Mouse (Mus musculus) embryo, embryonic 10 days (tissue): ENCODE results near the gene Chit1.

Experiments used
- DNase-seq: peaks from one replicate; pipeline ENCODE4 v3.0.0-alpha.2; 2015; ENCODE audit warnings: low spot score

Gene Chit1

DNA sequence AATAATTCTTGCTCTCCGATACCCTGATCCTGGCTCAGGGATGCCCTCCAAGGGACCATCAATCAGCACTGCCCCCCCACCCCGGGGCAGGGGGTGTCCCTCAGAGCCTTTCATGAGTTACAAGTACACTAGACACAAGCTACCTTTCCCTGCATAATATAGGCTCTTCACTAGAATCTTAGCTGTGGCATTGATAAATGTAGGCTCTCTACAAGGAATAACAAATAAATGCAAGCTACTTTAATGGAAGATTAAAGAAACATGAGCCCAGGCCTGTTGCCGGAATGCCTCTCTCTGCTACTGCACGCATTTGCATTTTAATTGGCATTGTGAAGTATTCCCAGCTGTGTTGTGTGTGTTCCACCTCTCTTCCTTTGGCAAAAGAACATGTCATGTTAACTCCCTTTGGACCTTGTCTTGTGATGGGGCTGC is 31.3 kb downstream of the Chit1 start:
- DNase-seq, result no peak

DNA sequence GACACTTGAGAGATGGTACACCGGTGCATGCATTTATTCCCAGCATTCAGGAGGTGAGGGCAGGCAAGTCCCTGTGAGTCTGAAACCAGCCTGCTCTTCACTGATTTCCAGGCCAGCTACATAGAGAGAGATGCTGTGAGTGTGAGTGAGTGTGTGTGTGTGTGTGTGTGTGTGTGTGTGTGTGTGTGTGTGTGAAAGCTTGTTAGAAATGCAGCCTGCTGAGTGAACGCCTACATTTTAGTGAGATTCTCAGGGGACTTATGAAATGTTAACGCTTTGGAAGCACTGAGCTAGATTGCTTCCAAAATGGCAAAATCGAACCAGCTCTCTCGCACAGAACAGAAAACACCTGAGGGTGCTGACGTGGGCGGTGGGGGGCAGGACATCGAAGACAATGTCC is 35.0 kb downstream of the Chit1 start:
- no peak for DNase-seq

DNA sequence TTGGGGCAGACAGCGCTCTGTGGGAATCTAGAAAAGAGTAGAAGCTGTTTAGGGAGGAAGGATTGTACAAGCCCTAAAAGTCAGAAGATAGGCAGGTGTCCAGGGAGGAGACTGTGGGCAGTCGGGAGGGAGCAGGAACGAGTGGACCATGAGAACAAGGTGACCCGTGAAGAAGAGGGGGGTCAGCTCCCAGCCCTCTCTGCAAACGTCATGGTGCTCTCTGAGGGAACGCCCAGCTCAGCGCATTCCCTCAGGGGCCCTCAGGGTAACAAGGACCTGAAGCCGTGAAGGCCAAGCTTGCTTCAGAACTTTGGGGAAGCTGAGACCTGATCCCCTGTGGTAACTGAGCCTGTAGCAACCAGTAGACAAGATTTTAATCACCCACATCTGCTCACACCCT is 39.0 kb downstream of the Chit1 start:
- DNase-seq, result no peak

DNA sequence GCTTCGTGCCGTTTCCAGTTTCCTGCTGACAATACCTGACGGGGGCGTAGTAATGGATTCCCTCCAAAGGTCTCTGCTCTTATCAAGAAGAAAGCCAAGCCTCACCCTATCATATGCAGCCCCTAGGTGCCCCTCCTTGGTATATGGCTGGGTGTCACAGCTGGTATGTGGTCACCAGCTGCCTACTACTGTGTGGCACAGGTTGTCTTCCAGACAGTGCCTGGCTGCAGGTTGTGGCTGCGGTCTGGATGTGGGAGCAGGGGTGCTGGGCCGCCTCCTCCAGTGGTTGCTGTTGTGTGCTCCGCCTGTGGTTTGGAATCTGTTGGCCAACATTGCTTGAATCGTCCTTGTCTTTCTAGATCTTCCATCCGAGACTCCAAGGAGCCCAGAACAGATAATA is 39.7 kb downstream of the Chit1 start:
- DNase-seq, result no peak

DNA sequence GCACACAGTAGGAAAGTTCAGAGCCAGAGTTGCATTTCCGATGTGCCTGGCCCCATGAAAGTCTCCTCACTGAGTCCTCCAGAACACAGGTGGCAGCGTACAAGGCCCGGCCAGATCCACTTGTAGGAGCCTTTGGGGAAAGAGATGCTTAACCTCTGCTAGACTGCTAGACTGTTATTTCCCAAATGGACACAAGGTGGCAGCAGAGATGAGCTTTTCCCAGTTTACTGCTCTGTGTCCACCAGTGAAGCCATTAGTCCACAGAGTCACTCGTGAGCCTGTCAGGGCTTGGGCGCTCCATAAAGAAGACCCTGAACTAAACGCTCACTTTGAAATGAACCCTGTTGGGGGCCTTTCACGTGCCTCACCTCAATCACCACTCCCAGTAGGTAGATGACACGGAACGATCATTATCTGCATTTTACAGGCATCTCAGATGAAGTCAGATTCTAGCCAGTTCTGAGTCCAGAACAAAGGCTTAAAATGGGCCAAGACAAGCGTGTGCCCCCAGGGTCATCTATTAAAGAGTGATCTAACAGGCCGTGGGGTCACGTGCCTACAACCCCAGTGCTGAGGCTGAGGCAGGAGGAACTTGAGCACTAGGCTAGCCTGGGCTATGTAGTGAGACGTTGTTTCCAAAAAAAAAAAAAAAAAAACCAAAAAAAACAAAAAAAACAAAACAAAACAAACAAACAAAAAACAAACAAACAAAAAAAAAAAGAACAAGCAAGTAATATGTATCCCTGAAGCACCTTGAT is 40.8 kb downstream of the Chit1 start:
- DNase-seq, result peak; percentile 94

DNA sequence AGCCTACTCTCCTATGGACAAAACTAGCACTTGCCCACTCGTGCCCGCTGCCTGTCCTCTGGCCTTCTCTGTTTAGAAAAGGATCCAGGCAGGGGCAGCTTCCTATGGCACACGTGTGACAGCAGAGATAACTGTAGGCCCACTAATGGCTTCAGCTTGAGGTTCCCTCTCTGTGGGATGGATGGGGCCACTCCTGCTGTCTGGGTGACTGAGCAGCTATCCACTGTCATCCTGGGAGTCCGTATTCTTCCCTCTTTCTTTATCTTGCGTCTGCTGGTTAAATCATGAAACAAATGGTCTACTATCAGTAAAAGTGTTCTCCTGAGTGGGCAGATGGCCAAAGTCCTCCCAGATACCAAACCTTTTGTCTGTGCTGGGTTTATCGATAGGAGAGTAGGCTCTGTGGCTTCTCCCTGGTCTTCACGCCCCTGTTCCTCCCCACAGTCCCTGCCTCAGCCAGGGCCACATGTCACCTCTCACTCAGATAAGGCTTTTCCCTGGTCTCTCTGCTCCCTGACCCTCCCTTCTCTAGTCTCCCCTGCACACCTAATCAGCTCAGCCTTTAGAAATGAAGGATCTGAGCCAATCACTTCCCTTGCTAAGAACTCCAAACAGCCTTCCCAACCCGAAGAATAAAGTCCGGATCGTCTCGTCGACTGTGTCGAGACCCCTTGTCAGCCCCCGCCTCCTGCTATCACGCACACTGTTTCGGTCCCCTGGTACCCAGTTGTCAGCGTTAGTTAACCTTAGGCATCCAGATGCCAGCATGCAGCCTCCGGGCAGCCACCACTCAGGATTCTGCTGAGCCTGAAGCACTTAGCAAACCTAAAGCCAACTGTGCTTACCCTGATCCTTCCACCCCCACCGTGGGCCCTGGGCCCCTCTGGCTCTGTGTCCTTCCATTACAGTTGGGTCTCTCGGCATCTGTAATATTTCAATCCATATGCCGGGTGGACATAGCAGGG is 41.9 kb downstream of the Chit1 start:
- DNase-seq, result no peak

DNA sequence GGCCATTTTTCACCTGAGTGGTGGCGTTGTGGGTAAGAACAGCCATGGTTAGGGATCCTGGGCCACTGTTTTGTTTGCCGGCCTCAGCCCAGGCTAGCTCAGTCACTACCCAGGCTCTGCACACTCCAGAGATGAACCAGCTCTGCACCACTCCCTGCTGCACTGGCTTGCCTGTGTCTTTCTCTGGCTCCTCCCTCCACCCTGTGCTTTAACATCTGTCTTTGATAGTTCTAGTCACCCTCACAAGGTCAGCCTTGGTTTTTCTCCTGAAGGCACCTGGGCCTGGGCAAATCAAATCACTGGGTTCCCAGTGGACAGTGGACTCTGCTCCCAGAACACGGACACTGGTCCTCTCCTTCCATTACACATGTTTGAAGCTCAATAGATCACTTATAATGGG is 43.1 kb downstream of the Chit1 start:
- DNase-seq, result no peak

DNA sequence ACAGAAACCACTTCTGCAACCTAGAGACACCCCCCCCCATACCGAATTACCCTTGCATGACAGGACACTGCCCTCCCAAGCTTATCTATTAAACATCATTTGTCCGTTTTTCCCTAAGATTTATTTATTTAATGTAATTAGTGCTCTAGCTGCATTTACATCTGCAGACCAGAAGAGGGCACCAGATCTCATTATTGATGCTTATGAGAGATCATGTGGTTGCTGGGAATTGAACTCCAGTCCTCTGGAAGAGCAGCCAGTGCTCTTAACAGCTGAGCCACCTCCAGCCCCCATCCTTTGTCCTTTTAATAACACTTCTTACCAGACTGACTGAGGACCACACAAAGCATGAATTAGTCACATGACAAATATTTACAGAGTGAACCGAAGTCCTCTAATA is 43.6 kb downstream of the Chit1 start:
- DNase-seq, result no peak

DNA sequence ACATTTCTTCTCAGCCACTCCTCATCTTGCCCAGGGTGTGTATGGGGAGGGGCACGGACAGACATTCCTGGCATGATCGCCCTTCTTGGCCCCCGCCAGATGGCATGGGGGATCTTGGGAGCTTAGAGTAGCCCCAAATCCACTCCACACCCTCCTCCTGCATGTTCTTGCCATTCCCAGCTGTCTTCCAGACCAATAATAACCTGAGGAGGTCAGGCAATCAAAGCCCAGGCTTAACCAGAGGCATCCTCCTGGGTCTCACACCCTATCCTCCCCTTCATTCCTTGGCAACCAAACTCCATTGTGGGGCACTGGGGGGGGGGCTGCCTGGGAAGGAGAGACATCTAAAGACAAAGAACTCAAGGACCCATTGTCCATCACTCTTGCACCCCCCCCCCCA is 49.4 kb downstream of the Chit1 start:
- DNase-seq, result no peak

DNA sequence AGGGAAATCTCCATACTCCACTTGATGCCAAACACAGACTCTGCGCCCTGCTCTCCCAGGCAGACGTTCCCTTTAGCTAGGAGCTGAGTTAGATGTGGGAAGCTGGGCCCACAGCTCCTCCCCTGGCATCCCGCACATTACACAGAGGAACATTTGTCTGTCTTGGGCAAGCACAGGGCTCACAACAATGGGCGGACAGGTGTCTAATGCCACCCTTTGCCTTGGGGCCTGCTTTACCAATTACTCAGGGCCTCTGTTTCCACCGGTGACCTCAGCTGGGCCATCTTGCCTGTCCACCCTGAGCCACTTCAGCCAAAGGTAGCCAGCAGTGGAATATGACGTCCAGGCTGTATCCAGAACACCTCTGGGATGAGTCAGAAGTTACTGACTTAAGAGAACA is 50.4 kb downstream of the Chit1 start:
- no peak for DNase-seq

DNA sequence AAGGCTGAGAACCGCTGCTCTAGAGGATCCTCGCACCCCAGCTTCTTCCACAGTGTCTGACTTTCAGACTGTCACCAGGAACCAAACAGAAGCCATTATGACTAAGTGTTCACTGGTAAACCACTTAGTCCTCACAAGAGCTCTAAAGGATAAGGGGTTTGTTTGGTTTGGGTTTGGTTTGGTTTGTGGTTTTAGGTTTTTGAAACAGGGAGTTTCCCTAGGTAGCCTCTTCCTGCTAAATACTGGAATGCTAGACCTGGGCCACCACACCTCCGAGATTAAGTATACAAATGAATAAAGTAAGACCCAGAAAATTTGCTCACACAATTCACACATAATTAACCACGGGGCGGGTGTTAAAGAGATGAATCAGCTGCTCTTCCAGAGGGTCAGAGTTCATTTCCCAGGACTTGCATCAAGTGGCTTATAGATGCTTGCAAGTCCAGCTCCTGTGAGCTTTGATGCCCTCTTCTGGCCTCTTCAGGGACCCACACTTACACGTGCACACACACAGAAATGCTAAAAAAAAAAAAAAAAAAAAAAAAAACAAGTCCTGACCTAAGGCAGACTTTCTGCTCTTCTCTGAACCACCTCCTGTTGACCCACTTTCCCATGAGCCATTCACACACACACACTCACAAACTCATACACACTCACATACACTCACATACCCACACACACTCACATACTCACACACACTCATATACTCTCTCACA is 51.6 kb downstream of the Chit1 start:
- DNase-seq, result no peak

DNA sequence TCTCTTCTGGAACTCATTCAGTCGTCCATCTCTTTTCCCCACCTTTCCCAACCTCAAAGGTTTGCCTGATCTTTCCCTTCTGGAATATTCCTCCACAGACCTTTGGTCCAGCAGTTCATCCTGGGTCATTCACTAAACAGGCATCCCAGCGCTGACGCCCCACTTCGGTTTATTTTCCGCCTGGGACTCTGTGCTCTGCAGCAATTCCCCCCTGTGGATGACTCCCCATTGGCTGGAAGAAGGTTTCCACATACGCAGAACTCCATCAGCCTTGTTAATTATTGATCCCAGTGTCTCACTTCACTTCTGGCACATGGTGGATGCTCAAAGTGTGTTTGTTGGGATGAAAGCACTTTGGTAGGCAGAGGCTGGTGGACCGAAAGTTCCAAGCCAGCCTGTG is 52.4 kb downstream of the Chit1 start:
- DNase-seq, result no peak

DNA sequence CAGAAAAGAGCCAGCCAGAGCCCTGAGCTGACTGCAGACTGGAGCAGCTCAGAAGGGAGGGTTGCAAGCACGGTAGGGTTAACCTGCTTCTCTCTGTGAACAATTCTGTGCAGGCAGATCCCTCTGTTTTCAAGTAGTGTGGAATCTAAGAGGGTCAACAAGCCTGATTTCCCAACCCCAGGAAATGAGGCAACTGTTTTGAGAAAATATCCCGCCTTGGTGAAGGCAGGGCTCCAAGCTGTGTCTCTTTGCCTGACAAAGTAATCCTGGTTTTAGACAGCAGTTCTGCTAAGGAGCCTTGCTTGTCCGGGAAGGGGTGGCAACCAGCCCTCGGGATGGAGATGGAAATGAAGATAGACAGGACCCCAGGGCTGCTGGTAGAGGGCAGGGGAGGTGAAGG is 53.4 kb downstream of the Chit1 start:
- no peak for DNase-seq

DNA sequence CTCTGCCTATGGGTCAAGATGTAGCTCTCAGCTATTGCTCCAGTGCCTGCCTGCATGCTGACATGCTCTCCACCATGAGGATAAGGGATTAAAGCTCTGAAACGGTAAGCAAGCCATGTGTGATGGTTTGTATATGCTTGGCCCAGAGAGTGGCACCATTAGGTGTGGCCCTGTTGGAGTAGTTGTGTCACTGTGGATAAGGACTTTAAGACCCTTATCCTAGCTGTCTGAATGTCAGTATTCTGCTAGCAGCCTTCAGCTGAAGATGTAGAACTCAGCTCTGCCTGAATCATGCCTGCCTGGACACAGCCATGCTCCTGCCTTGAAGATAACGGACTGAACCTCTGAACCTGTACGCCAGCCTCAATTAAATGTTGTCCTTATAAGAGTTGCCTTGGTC is 55.5 kb downstream of the Chit1 start:
- no peak for DNase-seq

DNA sequence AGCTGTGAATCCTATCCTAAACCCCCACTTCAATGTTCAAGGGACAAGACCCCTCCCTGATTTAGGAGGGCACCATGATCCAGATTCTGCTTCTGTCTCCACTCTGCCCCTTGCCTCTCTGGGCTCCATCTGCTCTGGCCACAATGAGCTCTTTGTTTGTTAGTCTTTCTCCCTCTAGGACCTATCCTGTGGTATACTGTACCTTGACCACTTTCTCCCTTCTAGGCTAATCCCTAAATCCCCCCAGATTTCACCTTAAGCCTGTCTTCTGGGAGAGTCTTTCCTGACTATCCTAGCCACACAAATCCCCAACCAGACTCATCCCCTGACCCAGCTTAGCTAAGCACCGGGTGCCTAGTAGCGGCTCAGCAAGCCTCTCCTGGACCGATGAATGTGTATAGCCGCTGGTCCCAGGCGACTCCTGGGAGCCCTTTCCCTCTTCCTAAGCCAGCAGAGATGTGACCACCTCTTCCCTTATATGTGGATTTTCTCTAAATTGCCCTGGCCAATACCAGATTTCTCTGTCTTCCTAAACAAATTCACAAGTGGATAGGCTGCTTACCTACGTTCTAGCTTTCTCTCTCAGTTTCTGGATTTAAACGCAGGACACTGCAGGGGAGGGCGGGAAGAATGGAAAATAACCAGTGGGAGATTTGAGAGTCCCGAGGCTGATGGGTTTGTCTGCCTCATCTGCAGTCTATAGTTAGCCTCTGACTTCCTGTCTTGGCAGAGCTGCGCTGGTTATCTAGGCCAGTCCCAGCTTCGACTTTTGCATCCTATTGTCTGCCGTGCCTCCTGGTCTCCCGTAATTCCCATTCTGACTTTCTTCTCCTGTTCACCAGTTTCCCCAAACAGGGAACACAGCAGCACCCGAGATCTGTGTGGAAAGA is 56.6 kb downstream of the Chit1 start:
- DNase-seq, result no peak

DNA sequence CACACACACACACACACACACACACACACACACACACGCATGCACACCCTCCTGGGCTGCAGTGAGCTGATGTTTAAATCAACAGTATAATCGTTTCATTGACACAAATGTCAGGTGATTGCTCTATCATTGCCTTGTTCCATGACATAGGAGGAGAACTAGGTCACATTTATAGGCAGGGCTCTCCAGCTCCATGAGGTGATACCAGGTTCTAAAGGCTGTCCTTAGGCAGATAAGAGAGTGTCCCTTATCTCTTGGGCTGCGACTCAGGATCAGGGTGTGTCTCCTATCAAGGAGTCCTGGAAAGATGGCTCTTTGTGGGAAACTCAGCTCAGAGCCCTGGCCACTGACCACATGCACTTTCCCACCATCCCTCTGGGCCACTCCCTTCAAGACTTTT is 57.5 kb downstream of the Chit1 start:
- DNase-seq, result no peak

DNA sequence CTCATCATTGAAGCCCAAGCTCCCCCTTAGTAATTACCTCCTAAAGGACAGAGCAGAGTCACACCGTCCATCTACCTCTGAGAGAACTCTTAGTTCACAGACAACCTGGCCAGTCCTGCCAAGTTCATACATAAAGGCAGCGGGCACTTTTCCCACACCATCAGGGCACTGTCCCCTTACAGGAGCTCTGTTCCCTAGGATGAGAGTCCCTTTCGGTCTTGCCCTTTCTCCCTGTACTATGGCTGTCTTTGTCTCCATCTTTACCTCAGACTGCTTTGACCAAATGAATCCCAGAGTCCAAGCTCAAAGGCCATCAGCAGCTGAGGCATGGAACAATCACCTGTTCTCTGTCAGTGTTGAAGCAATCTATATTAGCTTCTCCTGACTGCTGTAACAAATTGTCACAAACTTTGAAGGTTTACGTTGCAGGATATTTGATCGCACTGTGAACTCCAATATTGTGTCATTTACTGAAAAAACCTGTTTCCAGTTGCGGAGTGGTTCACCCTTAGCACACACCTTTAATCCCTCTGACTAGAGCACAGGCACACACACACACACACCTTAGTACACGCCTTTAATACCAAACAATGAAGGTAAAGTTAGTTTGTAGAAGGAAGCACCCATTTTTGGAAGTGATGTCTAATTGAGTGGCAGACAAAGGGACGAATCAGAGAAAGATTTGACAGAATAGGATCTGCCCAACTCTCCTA is 58.1 kb downstream of the Chit1 start:
- DNase-seq, result no peak

DNA sequence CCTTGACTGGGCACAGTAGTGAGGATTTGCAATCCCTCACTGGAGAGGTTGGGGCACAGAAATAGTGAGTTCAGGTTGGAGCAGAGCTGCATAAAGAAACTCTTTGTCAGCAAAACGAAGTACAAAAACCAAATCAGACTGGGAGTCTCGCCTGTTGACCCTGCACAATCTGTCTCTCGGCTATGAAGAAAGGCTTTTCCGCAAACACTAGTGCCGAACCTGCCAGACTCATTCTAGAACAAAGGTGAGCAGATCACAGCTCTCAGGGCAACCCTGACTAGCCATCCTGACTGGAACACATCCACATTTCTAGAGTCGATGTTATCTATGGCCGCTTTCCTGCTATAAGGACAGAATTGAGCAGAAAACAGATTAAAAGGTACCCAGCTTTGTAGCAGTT is 62.0 kb downstream of the Chit1 start:
- no peak for DNase-seq

DNA sequence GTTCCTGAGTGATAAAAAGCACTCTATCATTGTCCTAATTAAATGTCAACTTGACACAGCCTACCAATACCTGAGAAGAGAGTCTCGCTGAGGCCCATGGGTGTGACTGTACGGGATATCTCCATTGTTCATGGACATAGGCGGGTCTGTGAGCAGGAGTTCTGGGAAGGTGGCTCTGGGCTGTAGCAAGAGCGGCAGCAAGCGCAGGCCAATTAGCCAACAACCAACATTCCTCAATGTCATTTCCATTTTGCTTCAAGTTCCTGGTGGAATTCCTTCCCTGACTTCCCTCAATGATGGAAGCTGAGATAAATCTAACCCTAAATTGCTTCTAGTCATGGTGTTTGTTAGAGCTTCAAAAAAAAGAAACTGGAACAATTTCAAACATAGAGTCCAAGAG is 66.9 kb downstream of the Chit1 start:
- no peak for DNase-seq

DNA sequence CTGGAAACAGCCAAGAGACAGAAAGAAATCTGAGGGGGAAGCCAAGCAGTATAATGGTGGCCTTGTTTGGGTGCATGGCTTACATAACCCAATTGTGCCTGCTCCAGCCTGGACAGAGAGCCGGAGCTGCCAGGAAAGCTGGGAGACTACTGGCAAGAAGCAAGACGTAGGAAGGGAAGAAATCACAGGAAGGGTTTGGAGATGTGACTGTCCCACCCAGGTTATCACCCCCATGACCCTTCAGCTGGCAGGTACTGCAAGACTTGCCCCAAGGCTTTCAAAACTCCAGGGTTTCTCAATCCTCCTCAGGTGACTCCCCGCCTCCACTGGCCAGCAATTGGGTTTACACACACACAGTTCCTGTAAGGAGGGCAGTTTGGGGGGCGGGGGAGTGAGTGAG is 71.0 kb downstream of the Chit1 start, which contains the start of gene Chil1:
Gene Chil1, plus strand, starts transcription at position 152 of the 400 bp plus-strand sequence.
- no peak for DNase-seq

DNA sequence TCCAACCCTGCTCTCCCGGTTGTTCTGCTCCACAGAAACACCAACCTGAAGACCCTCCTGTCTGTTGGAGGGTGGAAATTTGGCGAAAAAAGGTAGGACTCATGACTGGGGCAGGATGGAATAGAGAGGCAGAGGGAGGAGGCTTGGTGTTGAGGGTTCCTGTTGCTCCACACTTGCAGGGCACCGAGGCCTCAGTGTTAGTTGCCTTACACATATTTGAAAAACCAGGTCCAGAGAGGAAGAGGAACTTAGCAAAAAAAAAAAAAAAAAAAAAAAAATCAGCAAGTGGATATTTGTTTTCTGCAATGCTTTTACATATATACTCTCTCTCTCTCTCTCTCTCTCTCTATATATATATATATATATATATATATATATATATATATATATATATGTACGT is 73.0 kb downstream of the Chit1 start:
- no peak for DNase-seq
